Mouse (Mus musculus): ENCODE data around the gene Styxl1. TPM values are rescaled to one million over a fixed set of nuclear protein-coding genes. Genes with fewer than 3 reads are reported as not detected.

Gene Styxl1
- polyA plus RNA-seq, 1 experiment: 0.07 TPM

GRCm38 (mm10) chr5:135711582-135712355 lies 66.4 kb downstream of the Styxl1 start:
- TF ChIP-seq TCF3 (IDR thresholded peaks at IDR 0.05; ENCODE audit: insufficient read length, low read depth): no peak
- TF ChIP-seq MYOD1 (IDR thresholded peaks at IDR 0.05; ENCODE audit: control insufficient read depth in 1 of 3, insufficient read length in 2 of 3, low read depth in 2 of 3): peak in 1 of 3 experiments; percentile 28
- no peak overlapping the region for H3K4me2 ChIP-seq (ENCODE audit: low read depth)
- no peak overlapping the region for H3K4me3 ChIP-seq
- no peak overlapping the region for H3ac ChIP-seq (ENCODE audit: control insufficient read depth, insufficient read length)
- H3K27me3 ChIP-seq (ENCODE audit: control insufficient read depth, insufficient read depth, insufficient read length): no peaks in the 10 kb centered on the region
- peaks cover 10% of the 10 kb centered on the region for H3K36me3 ChIP-seq (ENCODE audit: control insufficient read depth, insufficient read depth)
- H3K79me2 ChIP-seq (ENCODE audit: control insufficient read depth, insufficient read depth): peaks cover 48% of the 10 kb centered on the region

- Histone ChIP-seq H3K4me3 (no peak overlapping the region), H3K79me2 (ENCODE audit: control insufficient read depth, insufficient read depth) (peaks cover 51% of the 10 kb centered on the region), H3ac (ENCODE audit: control insufficient read depth, insufficient read length) (no peak overlapping the region), H3K27me3 (ENCODE audit: control insufficient read depth, insufficient read depth, insufficient read length) (no peaks in the 10 kb centered on the region), H3K4me2 (ENCODE audit: low read depth) (peak overlapping the region; percentile 61), H3K36me3 (ENCODE audit: control insufficient read depth, insufficient read depth) (peaks cover 1% of the 10 kb centered on the region)
- TF ChIP-seq TCF3 (IDR thresholded peaks at IDR 0.05; ENCODE audit: insufficient read length, low read depth): no peak
- peak; percentile 60 for TF ChIP-seq MAX (IDR thresholded peaks at IDR 0.05; ENCODE audit: low read depth)
- no peak for TF ChIP-seq POLR2A (IDR thresholded peaks at IDR 0.05; ENCODE audit: insufficient read length, low read depth)
- TF ChIP-seq E2F4 (IDR thresholded peaks at IDR 0.05; ENCODE audit: insufficient read depth): no peak
- no peak for TF ChIP-seq MYOG (IDR thresholded peaks at IDR 0.05; ENCODE audit: control insufficient read depth in 1 of 3, insufficient read depth in 1 of 3, insufficient read length in 2 of 3, low read depth in 2 of 3)
- TF ChIP-seq USF1 (IDR thresholded peaks at IDR 0.05; ENCODE audit: low read depth): peak; percentile 13
Measured at GRCm38 (mm10) chr5:135710599-135711214, 67.5 kb downstream of the Styxl1 start.

- TF ChIP-seq REST (IDR thresholded peaks at IDR 0.05; ENCODE audit: insufficient read depth, insufficient read length) (no peak), POLR2AphosphoS2 (IDR thresholded peaks at IDR 0.05; ENCODE audit: insufficient read length, low read depth) (no peak), MYOG (IDR thresholded peaks at IDR 0.05; ENCODE audit: control insufficient read depth in 1 of 3, insufficient read depth in 1 of 3, insufficient read length in 2 of 3, low read depth in 2 of 3) (no peak), SRF (IDR thresholded peaks at IDR 0.05; ENCODE audit: control insufficient read depth, insufficient read length, low read depth) (no peak), USF1 (IDR thresholded peaks at IDR 0.05; ENCODE audit: low read depth) (no peak), TCF12 (IDR thresholded peaks at IDR 0.05; ENCODE audit: insufficient read depth, poor library complexity, severe bottlenecking) (no peak), TCF3 (IDR thresholded peaks at IDR 0.05; ENCODE audit: insufficient read length, low read depth) (no peak), E2F4 (IDR thresholded peaks at IDR 0.05; ENCODE audit: insufficient read depth) (no peak), MAX (IDR thresholded peaks at IDR 0.05; ENCODE audit: low read depth) (no peak), POLR2A (IDR thresholded peaks at IDR 0.05; ENCODE audit: insufficient read length, low read depth) (no peak), MYOD1 (IDR thresholded peaks at IDR 0.05; ENCODE audit: control insufficient read depth in 1 of 3, insufficient read length in 2 of 3, low read depth in 2 of 3) (no peak), CEBPB (IDR thresholded peaks at IDR 0.05; ENCODE audit: insufficient read depth, poor library complexity, severe bottlenecking) (no peak)
- Histone ChIP-seq H3K36me3 (ENCODE audit: control insufficient read depth, insufficient read depth) (no peaks in the 10 kb centered on the region), H3ac (ENCODE audit: control insufficient read depth, insufficient read length) (no peak overlapping the region), H3K27me3 (ENCODE audit: control insufficient read depth, insufficient read depth, insufficient read length) (no peaks in the 10 kb centered on the region), H3K4me3 (no peak overlapping the region), H3K4me2 (ENCODE audit: low read depth) (no peak overlapping the region), H3K79me2 (ENCODE audit: control insufficient read depth, insufficient read depth) (peaks cover 59% of the 10 kb centered on the region)
Measured at GRCm38 (mm10) chr5:135709716-135710115, 68.5 kb downstream of the Styxl1 start.

GRCm38 (mm10) chr5:135707855-135708254 lies 70.3 kb downstream of the Styxl1 start:
- no peak overlapping the region for H3ac ChIP-seq (ENCODE audit: control insufficient read depth, insufficient read length)
- TF ChIP-seq MAX (IDR thresholded peaks at IDR 0.05; ENCODE audit: low read depth): no peak
- TF ChIP-seq CEBPB (IDR thresholded peaks at IDR 0.05; ENCODE audit: insufficient read depth, poor library complexity, severe bottlenecking): no peak
- no peak for TF ChIP-seq TCF12 (IDR thresholded peaks at IDR 0.05; ENCODE audit: insufficient read depth, poor library complexity, severe bottlenecking)
- TF ChIP-seq POLR2AphosphoS2 (IDR thresholded peaks at IDR 0.05; ENCODE audit: insufficient read length, low read depth): no peak
- TF ChIP-seq TCF3 (IDR thresholded peaks at IDR 0.05; ENCODE audit: insufficient read length, low read depth): no peak
- no peak overlapping the region for H3K4me2 ChIP-seq (ENCODE audit: low read depth)
- H3K79me2 ChIP-seq (ENCODE audit: control insufficient read depth, insufficient read depth): peaks cover 59% of the 10 kb centered on the region
- no peaks in the 10 kb centered on the region for H3K36me3 ChIP-seq (ENCODE audit: control insufficient read depth, insufficient read depth)
- no peaks in the 10 kb centered on the region for H3K27me3 ChIP-seq (ENCODE audit: control insufficient read depth, insufficient read depth, insufficient read length)
- no peak overlapping the region for H3K4me3 ChIP-seq

- TF ChIP-seq POLR2AphosphoS2 (IDR thresholded peaks at IDR 0.05; ENCODE audit: insufficient read length, low read depth) (no peak), TCF12 (IDR thresholded peaks at IDR 0.05; ENCODE audit: insufficient read depth, poor library complexity, severe bottlenecking) (no peak), USF1 (IDR thresholded peaks at IDR 0.05; ENCODE audit: low read depth) (no peak), MYOD1 (IDR thresholded peaks at IDR 0.05; ENCODE audit: control insufficient read depth in 1 of 3, insufficient read length in 2 of 3, low read depth in 2 of 3) (no peak)
- Histone ChIP-seq H3K36me3 (ENCODE audit: control insufficient read depth, insufficient read depth) (no peaks in the 10 kb centered on the region), H3K79me2 (ENCODE audit: control insufficient read depth, insufficient read depth) (peaks cover 57% of the 10 kb centered on the region), H3K27me3 (ENCODE audit: control insufficient read depth, insufficient read depth, insufficient read length) (no peaks in the 10 kb centered on the region), H3K4me3 (no peak overlapping the region), H3ac (ENCODE audit: control insufficient read depth, insufficient read length) (no peak overlapping the region), H3K4me2 (ENCODE audit: low read depth) (no peak overlapping the region)
Measured at GRCm38 (mm10) chr5:135707039-135707438, 71.1 kb downstream of the Styxl1 start.

All from myocyte (in vitro differentiated cells).